Mouse (Mus musculus): ENCODE results near the gene Chd1. TPM values are rescaled to one million over a fixed set of nuclear protein-coding genes. Genes with fewer than 3 reads are reported as not detected.

Gene Chd1
- polyA plus RNA-seq, 1 experiment from 2014 or later = 9.0 TPM

Other genes with a start within 250 kb of the Chd1 start
- gene Psmb1, start 205.2 kb upstream of the Chd1 start, polyA plus RNA-seq (2015; fragmentation: Nextera tagmentation; extraction: Ambion mirVana) = 108 and 120 TPM in 2 replicates
- gene Tbp, start 205.1 kb upstream of the Chd1 start, polyA plus RNA-seq (2015; fragmentation: Nextera tagmentation; extraction: Ambion mirVana) = 17.1 and 17.3 TPM in 2 replicates
- gene Pdcd2, start 177.7 kb upstream of the Chd1 start, polyA plus RNA-seq (2015; fragmentation: Nextera tagmentation; extraction: Ambion mirVana) = 16.3 and 22.7 TPM in 2 replicates
- gene Prdm9, start 140.6 kb upstream of the Chd1 start, polyA plus RNA-seq (2015; fragmentation: Nextera tagmentation; extraction: Ambion mirVana) = 0.43 and 0.74 TPM in 2 replicates
- gene Rgmb, start 126.1 kb downstream of the Chd1 start, polyA plus RNA-seq (2015; fragmentation: Nextera tagmentation; extraction: Ambion mirVana) = 0.85 and 0.86 TPM in 2 replicates

Measured in liver, embryonic 16.5 days (tissue).